Mouse (Mus musculus) kidney, embryonic 15.5 days (tissue): ENCODE results near the gene Slc22a2. TPM values are rescaled to one million over a fixed set of nuclear protein-coding genes. Genes with fewer than 3 reads are reported as not detected.
"Not testable (repeated sequence)": the region's sequence is repeated elsewhere in the genome, so short reads cannot be mapped to it uniquely, and the experiment has no call there.

Experiments used
- ATAC-seq: fragments of 200-750 bp; cut with Nextera tagmentation; replicated peaks from 2 replicates; pipeline ENCODE4 v1.8.0; 2017; ENCODE audit warnings: moderate TSS enrichment; ENCODE audit not compliant: low FRiP score
- H3K27ac ChIP-seq: fragments of 300-500 bp; sonication (generic); 2 replicates; pipeline ENCODE4 v1.5.1; 2015; ENCODE audit warnings: mild to moderate bottlenecking, inconsistent platforms
- H3K27me3 ChIP-seq: fragments of 300-500 bp; sonication (generic); 2 replicates; pipeline ENCODE4 v1.6.1; 2015; ENCODE audit warnings: inconsistent platforms
- H3K36me3 ChIP-seq: fragments of 300-500 bp; sonication (generic); 2 replicates; pipeline ENCODE4 v1.6.1; 2015; ENCODE audit warnings: inconsistent platforms
- H3K4me1 ChIP-seq: fragments of 300-500 bp; sonication (generic); 2 replicates; pipeline ENCODE4 v1.6.1; 2015; ENCODE audit warnings: inconsistent platforms
- H3K4me2 ChIP-seq: fragments of 300-500 bp; sonication (generic); 2 replicates; pipeline ENCODE4 v1.6.1; 2015; ENCODE audit warnings: moderate library complexity, mild to moderate bottlenecking, inconsistent platforms
- H3K4me3 ChIP-seq: fragments of 300-500 bp; sonication (generic); replicated peaks from 2 replicates; pipeline ENCODE4 v1.5.1; 2015; ENCODE audit warnings: mild to moderate bottlenecking, inconsistent platforms
- H3K9ac ChIP-seq: fragments of 300-500 bp; sonication (generic); 2 replicates; pipeline ENCODE4 v1.6.1; 2015; ENCODE audit warnings: mild to moderate bottlenecking, inconsistent platforms
- H3K9me3 ChIP-seq: fragments of 300-500 bp; sonication (generic); replicated peaks from 2 replicates; pipeline ENCODE4 v1.6.1; 2016; ENCODE audit warnings: inconsistent platforms
- WGBS: fragments of 180-500 bp; shearing (Covaris S2); methylation state at CpG from one replicate; pipeline ENCODE4 v1.1.7; 2015; ENCODE audit warnings: mixed read lengths; 5-methylcytosine and 5-hydroxymethylcytosine counted together
- polyA plus RNA-seq: library from polyadenylated mRNA; unstranded; fragments of >200 nt; fragmentation: Nextera tagmentation; extraction: Ambion mirVana; gene quantifications from 2 replicates; pipeline ENCODE4 v1.2.1, GENCODE M21; 2015

Slc22a2 gene
- polyA plus RNA-seq, 1 experiment from 2014 or later, result 10.3 TPM

DNA sequence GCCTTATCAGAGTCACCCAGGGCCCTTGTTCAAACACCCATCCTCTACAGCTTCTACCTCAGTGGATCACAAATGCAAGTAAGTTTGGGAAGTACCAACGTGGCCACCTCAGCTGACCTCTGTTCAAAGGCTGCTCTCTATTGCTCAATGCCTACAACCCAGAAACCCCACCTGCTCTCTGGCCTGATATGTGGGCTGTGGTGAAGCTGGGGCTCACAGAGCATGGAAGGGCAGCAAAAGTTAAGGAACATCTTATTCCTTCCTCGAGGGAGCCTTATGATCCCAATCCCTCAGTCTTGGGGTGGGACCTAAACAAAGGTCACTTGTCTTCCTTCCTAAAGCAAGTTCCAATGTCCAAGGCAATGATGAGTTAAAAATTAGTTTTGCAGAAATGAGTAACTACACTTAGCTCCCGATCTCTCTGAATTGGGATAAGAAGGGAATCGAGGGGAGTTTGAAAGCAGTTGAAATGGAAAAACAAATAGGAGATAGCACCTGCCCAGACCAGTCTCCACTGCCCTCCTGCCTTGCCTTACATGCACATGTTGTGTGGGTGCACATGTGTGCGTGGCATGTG is 87.2 kb downstream of the Slc22a2 start:
- H3K9me3 ChIP-seq, result no peaks in the 10 kb centered on the region
- H3K36me3 ChIP-seq, result no peaks in the 10 kb centered on the region
- H3K4me1 ChIP-seq, result peaks cover 30% of the 10 kb centered on the region
- H3K4me2 ChIP-seq, result no peak overlapping the region
- ATAC-seq, result no peak
- no peak overlapping the region for H3K9ac ChIP-seq
- H3K27ac ChIP-seq, result peak overlapping the region; percentile 67
- no peak overlapping the region for H3K4me3 ChIP-seq
- WGBS, result 81% methylated on average over 5 of the region's 5 CpGs
- no peaks in the 10 kb centered on the region for H3K27me3 ChIP-seq

DNA sequence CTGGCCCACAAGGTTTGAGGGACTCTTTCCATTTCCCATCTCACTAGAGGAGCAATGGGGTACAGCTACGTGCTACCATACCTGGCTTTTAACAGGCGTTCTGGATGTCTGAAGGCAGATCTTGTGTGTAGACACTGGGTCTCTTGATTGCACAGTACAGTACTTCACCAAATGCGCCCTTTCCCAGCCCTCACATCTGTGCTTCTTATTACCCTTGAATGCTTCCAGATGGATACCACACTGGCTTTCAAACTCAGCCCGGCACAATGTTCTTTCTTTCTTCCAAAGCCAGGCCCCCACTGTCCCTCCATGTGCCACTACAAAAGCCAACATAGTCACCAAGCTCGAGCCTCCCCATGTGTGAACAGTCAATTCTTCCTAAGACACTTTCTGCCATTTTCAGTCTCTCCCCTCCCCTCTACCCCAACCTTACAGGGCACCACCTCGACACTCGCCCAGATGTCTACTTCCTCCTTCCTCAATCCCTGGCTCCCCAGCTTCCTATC is 88.4 kb downstream of the Slc22a2 start:
- Histone ChIP-seq H3K4me1 (peaks cover 27% of the 10 kb centered on the region), H3K9me3 (no peaks in the 10 kb centered on the region), H3K36me3 (no peaks in the 10 kb centered on the region), H3K4me3 (no peak overlapping the region), H3K27ac (no peak overlapping the region), H3K9ac (no peak overlapping the region), H3K27me3 (no peaks in the 10 kb centered on the region), H3K4me2 (no peak overlapping the region)
- no peak for ATAC-seq
- 76% methylated on average over 7 of the region's 7 CpGs for WGBS

DNA sequence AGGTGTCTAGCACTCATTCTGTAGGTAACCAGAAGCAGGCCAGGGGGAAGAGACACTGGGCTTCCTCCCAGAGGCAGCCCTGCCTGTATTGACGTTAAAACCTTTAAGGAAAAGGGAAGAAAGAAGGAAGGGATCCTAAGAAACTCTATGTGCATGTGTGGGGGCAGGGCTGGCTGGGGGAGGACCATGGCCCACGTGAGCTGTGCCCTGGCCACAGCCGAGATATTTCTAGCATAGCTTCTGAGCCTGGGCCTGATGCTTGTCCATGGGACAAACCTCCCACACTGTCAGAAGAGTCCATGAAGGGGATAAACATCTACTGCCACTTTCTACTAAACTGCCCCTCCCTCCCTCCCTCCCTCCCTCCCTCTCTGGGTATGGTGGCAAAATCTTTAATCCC is 89.9 kb downstream of the Slc22a2 start:
- Histone ChIP-seq H3K9me3 (no peaks in the 10 kb centered on the region), H3K4me1 (peaks cover 14% of the 10 kb centered on the region), H3K4me3 (no peak overlapping the region), H3K36me3 (no peaks in the 10 kb centered on the region), H3K9ac (no peak overlapping the region), H3K27me3 (no peaks in the 10 kb centered on the region), H3K4me2 (no peak overlapping the region), H3K27ac (no peak overlapping the region)
- ATAC-seq, result no peak
- 52% methylated on average over 3 of the region's 3 CpGs for WGBS

DNA sequence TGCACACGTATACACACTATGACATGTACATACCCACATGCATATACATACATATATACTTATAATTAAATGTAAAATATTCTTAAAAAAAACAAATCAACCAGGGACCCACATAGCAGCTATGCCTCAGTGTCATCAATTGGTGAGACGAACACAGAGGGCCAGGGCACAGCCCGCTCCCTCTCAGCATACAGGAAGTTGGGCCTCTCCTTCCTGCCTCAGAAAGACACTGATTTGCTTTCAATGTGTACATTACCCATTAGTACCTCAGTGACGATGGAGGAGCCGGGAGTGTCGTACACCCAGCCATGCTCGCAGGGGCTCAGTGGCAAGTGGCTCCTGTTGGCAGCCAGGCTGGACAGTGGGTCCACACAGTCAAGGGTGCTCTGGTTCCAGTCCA is 91.0 kb downstream of the Slc22a2 start:
- 86% methylated on average over 7 of the region's 7 CpGs for whole genome bisulfite sequencing

DNA sequence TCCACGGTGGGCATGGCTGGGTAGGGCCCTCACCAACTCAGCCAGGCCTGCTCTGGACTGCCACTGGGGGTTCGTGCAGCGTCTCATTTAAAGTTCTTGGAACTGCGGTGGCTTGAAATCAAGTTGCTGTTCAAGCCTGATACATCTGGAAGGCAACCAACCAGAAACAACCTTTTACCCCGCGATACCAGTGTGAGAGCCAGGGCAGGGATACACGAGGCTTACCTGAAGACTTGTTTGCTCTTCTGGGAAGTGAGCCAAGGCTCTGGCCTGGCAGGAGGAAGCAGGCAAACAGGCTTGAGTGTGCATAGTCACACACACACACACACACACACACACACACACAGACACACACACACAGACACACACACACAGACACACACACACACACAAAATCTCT is 91.7 kb downstream of the Slc22a2 start, which contains the start of gene Slc22a1:
Gene Slc22a1, minus strand, starts transcription at position 184 of the 400 bp plus-strand sequence.
- 76% methylated on average over 7 of the region's 7 CpGs for WGBS
- H3K9ac ChIP-seq, result no peak within 1 kb of the TSS
- no peak for ATAC-seq
- no peaks in the 10 kb centered on the region for H3K27me3 ChIP-seq
- peak within 1 kb of the TSS; percentile 56 for H3K27ac ChIP-seq
- H3K9me3 ChIP-seq, result no peaks in the 10 kb centered on the region; the same call in 1 of the 2 replicates
- no peak within 1 kb of the TSS for H3K4me2 ChIP-seq
- peaks cover 8% of the 10 kb centered on the region for H3K36me3 ChIP-seq
- H3K4me1 ChIP-seq, result peaks cover 3% of the 10 kb centered on the region; the same call in 1 of the 2 replicates
- no peak within 1 kb of the TSS for H3K4me3 ChIP-seq

More for the DNA sequence above, 91.0 kb downstream of the Slc22a2 start:
- H3K9me3 ChIP-seq, H3K4me1 ChIP-seq, H3K36me3 ChIP-seq, H3K27ac ChIP-seq, H3K27me3 ChIP-seq, H3K9ac ChIP-seq, ATAC-seq, H3K4me3 ChIP-seq, H3K4me2 ChIP-seq: not testable (repeated sequence)

DNA sequence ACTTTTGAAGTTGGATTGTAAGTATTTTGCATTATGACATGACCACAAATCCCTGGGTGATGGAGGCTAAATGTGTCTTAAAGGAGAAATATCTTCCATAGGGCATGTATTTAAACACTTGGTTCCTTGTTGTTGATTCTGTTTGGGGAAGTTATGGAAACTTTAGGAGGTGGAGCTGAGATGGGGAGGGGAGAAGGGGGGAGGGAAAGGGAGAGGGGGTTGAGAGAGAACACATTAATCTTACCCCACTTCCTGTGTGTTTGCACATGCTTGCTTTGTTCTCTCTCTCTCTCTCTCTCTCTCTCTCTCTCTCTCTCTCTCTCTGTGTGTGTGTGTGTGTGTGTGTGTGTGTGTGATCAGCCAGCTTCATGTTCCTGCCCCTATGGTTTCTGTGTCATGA is 93.2 kb downstream of the Slc22a2 start:
- H3K9ac ChIP-seq, result no peak overlapping the region
- H3K9me3 ChIP-seq, result no peaks in the 10 kb centered on the region; the same call in 1 of the 2 replicates
- H3K4me3 ChIP-seq, result no peak overlapping the region
- ATAC-seq, result no peak
- H3K4me2 ChIP-seq, result no peak overlapping the region
- H3K36me3 ChIP-seq, result peaks cover 15% of the 10 kb centered on the region
- H3K27ac ChIP-seq, result 0 out of 2 replicates have a peak overlapping the region, but pooled peaks have one; percentile 27
- peaks cover 3% of the 10 kb centered on the region; the same call in 1 of the 2 replicates for H3K4me1 ChIP-seq
- no peaks in the 10 kb centered on the region for H3K27me3 ChIP-seq

Other genes starting within 250 kb of the Slc22a2 start
- gene Plg, start 205.5 kb upstream of the Slc22a2 start, polyA plus RNA-seq, result 1.4 and 3.6 TPM in 2 replicates
- 0.62 and 1.00 TPM in 2 replicates for gene Slc22a3, start 76.4 kb upstream of the Slc22a2 start, polyA plus RNA-seq
- gene Slc22a1, start 91.7 kb downstream of the Slc22a2 start, polyA plus RNA-seq, result 6.8 and 6.9 TPM in 2 replicates
- gene Igf2r, start 185.5 kb downstream of the Slc22a2 start, polyA plus RNA-seq, result 30.1 and 34.6 TPM in 2 replicates